Mouse (Mus musculus): ENCODE measurements at regions not wholly inside any gene's neighbourhood (a gene's known extent, or its start where the extent isn't known, plus 50 kb on each side); places are given as distances from the start of the nearest gene placed in this dataset.

DNA sequence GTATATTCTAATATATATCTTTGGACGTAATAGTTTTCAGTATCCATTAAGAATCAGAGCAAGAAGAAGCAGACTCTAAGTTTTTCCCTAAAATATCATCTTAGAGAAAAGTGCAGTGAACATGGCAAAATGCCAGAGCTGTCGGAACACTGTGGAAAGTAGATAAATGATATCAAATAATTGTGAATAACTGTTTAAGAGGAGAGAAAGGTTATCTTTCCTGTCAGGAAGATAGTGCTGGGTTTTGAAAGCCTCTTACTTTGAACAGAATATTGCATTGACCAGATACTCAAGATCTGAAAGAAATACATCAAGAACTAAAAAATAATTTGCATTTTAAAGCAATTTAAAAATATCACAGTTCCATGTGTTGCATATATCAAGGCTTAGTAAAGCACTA is 1549.2 kb downstream of the Pcdh18 start:
- CTCF ChIA-PET: no interaction called here

DNA sequence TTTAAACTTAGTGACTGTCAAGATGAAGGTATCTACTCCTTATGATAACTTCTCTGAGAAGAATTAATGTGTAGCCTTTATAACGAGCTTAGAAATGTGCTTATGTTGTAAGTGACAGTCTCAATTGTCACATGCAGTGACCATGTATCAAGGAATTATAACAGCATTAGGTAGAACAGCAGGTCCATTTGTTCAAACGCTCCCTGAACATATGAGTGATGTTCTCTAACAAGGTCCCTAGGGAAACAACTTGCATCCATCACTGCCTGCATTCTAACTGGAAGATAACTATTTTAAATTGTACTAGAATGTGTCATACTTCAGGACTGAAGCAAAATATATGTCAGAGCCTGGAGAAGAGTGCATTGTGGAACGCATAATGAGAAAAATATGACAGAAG is 1562.8 kb downstream of the Pcdh18 start:
- CTCF ChIA-PET: no interaction called here

DNA sequence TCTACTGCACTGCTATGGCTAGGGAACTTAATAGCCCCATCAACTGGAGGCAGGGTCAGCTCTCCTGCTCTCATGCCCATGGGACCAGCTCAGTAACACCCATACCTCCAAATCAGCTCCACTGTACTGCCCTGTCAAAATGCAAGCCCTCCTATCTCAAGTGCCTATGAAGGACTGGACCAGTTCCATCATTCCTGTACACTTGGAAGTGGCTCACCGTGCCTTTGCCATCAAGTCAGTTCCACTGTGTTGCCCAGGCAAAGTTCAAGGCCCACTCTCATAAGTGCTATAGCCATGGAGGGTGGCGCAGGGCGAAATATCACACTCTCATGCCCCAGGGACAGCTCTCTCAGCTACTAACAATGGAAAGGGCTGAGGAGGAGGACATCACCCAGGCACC is 1612.2 kb downstream of the Pcdh18 start:
- CTCF ChIA-PET: no interaction called here

DNA sequence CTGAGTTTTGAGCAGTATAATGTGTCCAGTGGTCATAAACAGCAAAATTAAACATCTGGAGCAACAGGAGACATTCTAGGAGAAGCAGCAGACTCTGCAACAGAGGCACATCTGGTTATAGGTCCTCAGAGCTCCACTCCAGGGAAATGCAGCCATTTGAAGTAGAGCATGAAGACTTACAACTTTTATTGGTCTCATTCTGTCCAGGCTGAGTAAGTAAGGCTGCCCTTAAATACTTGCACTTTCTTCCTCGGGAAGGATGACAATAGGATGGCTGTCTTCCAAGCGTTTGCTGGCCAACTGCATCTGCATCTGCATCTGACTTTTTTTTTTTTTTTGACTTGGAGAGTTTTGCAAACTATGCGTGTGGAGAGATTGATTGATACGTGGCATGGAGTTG is 1622.2 kb downstream of the Pcdh18 start:
- CTCF ChIA-PET: no interaction called here

DNA sequence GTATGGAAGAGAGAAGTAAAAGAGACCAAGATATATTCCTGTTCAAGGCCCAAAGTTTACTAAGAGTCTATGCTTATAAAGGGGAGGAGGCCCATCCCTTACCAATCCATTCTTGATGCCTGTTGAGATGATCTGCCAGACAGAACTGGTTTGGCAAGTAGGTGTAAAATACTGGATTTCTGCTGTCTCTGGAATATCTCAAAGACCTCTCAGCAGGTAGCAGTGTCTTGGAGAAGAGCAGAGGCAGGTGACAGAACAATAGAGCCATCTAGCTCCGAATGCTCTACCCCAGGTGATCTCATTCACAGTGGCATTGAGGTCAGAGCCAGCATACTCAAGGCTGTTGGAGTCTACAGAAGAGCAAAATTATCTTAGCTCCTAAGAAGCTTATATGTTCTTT is 1632.9 kb downstream of the Pcdh18 start:
- CTCF ChIA-PET: no interaction called here

DNA sequence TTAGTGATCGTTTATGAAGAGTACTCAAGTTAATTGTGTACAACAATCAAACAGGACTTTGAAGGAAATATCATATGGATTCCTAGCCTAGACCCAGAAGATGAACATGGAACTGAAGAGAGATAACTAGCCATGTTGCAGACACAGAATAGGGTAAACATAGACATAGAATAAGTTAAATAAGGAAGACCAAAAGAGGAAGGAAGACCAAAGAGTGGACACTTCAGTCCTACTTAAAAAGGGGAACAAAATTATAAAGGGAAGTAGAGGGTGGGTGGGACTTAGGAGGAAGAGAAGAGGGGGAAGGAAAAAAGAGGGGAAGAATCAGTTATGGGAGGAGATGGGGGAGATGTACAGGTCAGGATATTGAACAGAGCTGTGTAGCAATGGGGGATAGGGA is 1652.8 kb upstream of the Pabpc4l start:
- CTCF ChIA-PET: no interaction called here

DNA sequence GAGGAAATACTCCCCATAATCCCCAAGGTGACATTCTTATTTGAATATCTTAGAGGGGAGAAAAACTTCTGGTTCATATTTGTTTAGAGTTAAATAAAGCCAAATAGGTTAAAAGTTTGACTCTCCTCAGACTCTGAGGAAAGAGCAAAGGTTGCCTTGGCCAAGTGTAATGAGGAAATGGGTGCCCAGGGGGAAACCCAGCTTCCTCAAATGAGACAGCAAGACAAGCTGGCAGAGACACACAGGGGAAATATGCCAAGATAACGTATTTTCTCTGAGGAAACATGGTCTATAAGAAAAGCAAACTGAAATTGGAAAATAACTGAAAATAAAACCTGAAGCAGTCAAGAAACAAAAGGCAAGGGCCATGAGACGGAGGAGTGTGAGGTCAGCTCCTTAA is 1632.6 kb upstream of the Pabpc4l start:
- CTCF ChIA-PET: no interaction called here

DNA sequence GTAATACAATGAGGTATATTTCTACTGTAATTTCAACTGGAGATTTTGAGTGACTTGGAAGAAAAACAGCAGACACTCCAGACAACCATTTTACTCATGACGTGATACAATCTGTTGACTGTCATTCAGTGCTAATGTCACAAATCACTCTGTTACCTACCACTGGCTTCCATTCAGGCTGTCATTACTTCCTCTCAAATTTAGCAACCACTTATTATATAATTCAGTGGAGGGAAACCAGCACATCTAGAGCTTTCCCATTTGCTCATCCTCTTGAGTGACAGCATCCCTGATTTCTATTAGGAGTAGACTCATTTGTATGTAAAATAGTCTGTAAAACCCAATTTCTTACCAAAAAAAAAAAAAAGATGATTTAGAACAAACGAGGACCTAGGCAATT is 1627.3 kb upstream of the Pabpc4l start:
- CTCF ChIA-PET: interaction anchor here (0.7 kb wide), 1 partner anchor 1176 kb away, joined by 9 read pairs; no protein-coding TSS in a partner anchor

DNA sequence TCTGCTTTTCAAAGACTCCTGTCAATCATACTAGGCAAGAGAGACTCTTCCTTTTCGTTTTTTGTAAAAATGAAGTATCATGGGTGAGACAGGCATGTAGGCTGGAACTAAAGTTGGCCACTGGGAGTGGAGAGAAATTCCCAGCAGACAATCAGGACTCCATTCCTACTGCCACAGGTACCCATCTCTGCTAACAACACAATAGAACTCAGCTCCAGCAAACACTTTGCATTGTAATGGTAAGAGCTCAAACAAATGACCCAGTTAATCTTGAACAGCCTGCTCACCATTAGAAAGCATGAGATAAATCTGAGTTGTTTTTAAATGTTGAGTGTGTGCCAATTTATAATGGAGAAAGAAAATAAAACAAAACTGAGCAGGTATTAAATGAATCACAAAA is 1620.6 kb upstream of the Pabpc4l start:
- CTCF ChIA-PET: no interaction called here
